Mouse (Mus musculus): ENCODE measurements at regions not wholly inside any gene's neighbourhood (a gene's known extent, or its start where the extent isn't known, plus 50 kb on each side); places are given as distances from the start of the nearest gene placed in this dataset.

DNA sequence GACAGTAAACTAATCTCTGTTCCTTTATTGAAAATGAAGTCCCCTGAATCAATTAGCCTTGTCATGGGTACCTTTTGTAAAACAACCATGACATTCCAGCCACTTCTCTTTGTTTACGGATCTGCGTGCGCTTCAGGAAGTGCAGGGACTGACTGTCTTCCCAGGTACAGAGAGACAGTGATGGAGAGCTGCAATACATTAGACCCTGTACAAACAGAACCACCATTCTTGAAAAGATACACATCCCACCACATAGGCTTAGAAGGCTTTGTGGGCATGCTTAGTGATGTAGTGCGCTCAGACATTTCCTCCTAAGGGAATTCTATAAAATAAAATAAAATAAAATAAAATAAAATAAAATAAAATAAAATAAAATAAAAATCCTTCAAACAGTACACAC lies 148.8 kb upstream of the Hnrnpa3 start:
- Histone ChIP-seq H3K9ac (replicated peaks) (no peak overlapping the region), H3K4me1 (peaks cover 11% of the 10 kb centered on the region), H3K36me3 (no peaks in the 10 kb centered on the region), H3K27ac (replicated peaks) (no peak overlapping the region), H3K27me3 (0 out of 2 replicates have a peak, but pooled peaks cover 6% of the 10 kb centered on the region), H3K4me3 (no peak overlapping the region), H3K9me3 (no peaks in the 10 kb centered on the region), H3K4me2 (replicated peaks) (no peak overlapping the region)
- 57% methylated on average over 4 of the region's 4 CpGs for WGBS
- no peak for ATAC-seq (ENCODE audit: low FRiP score, low read depth)

DNA sequence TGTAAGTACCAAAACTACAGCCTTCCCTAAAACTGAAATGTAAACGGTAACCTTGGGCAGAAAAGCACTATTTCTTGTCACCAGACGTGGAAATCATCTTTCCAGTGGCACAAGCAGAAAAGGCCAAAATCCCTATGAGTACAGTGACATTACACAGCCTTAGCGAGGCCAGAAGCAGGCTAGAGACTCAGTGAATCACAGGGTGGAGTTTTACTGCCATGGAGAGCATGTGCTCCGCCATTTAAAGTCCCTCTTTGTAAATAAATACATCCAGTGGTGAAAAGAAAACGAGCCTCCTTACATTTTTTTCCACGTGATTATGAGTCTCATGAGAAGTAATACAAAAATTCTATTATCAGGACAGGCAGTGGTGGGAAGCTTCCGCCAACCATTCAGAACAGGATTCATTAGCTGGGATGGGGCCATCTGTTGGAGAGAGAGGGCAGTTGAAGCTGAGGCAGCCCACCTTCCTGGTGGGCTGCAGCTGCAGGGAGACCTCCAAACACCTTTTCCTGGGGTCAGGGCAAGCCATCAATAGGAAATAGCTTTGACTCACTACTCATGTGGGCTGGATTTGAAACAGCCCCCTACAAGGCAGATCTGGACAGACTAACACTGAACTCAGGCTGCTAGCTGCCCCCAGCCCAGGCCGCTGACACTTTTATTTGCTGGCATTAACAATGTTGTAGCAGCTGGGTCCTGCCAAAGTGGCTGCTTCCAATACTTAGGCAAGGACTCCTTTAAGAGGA lies 146.5 kb upstream of the Hnrnpa3 start:
- Histone ChIP-seq H3K36me3 (no peaks in the 10 kb centered on the region), H3K9me3 (no peaks in the 10 kb centered on the region), H3K4me2 (replicated peaks) (no peak overlapping the region), H3K9ac (replicated peaks) (no peak overlapping the region), H3K27me3 (0 out of 2 replicates have a peak, but pooled peaks cover 6% of the 10 kb centered on the region), H3K4me1 (peaks cover 11% of the 10 kb centered on the region), H3K27ac (replicated peaks) (no peak overlapping the region), H3K4me3 (no peak overlapping the region)
- 73% methylated on average over 8 of the region's 8 CpGs for WGBS
- no peak for ATAC-seq (ENCODE audit: low FRiP score, low read depth)

DNA sequence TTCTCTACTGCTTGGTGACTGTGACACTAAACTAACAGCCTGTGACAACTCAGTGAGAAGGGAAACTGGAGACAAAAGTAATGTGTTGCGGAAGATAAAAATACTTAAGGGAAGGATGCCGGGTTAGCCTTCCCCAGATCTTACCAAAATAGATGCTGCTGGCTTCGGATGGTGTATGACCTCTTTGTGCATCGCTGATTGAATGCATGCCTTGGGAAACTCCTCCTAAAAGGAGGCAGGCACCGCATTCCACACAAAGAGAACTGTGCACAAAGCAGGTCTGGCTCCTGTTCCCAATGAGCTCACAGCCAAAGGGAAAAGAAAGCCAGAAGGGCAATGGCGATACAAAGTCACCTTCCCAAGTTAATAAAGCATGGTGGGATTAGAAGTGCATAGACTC lies 144.9 kb upstream of the Hnrnpa3 start:
- Histone ChIP-seq H3K4me3 (no peak overlapping the region), H3K9me3 (no peaks in the 10 kb centered on the region), H3K9ac (replicated peaks) (no peak overlapping the region), H3K4me2 (replicated peaks) (no peak overlapping the region), H3K36me3 (no peaks in the 10 kb centered on the region), H3K27me3 (0 out of 2 replicates have a peak, but pooled peaks cover 6% of the 10 kb centered on the region), H3K27ac (replicated peaks) (no peak overlapping the region), H3K4me1 (peaks cover 11% of the 10 kb centered on the region)
- 53% methylated on average over 6 of the region's 6 CpGs for WGBS
- ATAC-seq (ENCODE audit: low FRiP score, low read depth), result no peak

DNA sequence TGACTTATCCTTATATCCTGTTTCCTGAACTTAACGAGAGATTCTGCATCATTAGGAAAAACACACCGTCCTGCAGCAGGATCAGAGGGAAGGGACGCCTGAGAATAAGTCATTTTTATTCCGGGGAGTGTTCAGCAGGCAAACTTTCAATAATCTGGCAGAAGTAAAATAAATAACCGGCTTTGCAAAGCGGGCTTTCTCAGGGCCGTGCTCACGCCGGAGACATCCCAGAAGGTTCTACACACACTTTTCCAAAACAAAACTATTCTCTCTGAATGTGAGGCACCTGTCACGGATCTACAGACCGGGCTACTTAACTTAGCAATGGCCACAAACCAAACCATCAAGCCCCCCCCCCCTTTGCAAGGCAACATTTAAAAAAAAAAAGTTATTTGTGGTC lies 142.8 kb upstream of the Hnrnpa3 start:
- WGBS, result 83% methylated on average over 11 of the region's 11 CpGs

DNA sequence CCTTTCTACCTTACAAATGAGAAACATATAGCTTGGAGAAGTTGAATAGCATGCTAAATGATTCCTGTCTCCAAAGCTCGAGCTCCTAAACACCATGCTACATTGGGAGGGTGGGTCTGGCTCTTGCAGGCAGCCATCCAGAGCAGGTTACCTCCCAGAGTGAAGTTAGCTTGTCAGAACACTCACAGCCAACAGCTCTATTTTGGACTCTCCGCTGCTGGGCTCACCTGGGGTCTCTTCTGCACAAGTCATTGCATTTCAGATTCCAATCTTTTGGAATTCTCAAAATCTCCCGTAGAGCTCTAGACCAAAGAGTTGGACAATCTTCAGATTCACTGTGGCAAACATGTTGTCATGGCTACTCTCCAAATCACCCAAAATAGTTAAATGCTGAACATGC lies 142.0 kb upstream of the Hnrnpa3 start:
- Histone ChIP-seq H3K9ac (replicated peaks) (no peak overlapping the region), H3K4me3 (no peak overlapping the region), H3K27ac (replicated peaks) (no peak overlapping the region), H3K36me3 (no peaks in the 10 kb centered on the region), H3K4me2 (replicated peaks) (no peak overlapping the region), H3K27me3 (0 out of 2 replicates have a peak, but pooled peaks cover 6% of the 10 kb centered on the region), H3K9me3 (no peaks in the 10 kb centered on the region), H3K4me1 (0 out of 2 replicates have a peak, but pooled peaks cover 3% of the 10 kb centered on the region)
- ATAC-seq (ENCODE audit: low FRiP score, low read depth), result no peak
- 86% methylated on average over 3 of the region's 3 CpGs for WGBS

More for the DNA sequence above, 142.8 kb upstream of the Hnrnpa3 start:
- Histone ChIP-seq H3K9ac (replicated peaks) (no peak overlapping the region), H3K27me3 (0 out of 2 replicates have a peak, but pooled peaks cover 6% of the 10 kb centered on the region), H3K4me2 (replicated peaks) (no peak overlapping the region), H3K4me3 (no peak overlapping the region), H3K36me3 (no peaks in the 10 kb centered on the region), H3K4me1 (0 out of 2 replicates have a peak, but pooled peaks cover 3% of the 10 kb centered on the region), H3K9me3 (no peaks in the 10 kb centered on the region), H3K27ac (replicated peaks) (no peak overlapping the region)
- ATAC-seq (ENCODE audit: low FRiP score, low read depth), result no peak

DNA sequence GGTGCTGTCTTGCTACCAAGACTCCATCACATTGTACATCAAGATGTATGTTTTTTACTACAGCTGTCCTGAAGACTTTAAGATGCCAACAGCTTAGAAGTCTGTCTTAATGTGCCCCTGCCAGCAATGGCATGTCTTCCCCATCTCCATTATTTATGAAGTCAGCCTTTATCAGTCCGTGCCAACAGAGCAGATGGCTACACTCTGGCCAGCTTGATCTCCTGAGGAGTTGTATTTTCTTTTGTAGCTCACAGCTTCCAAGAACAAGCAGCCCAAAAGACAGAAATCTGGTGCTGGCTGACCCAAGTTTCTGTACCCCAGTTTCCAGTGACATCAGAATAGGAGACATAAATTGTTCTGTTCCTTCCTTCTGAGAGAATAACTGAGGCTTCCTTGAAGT lies 140.5 kb upstream of the Hnrnpa3 start:
- no peaks in the 10 kb centered on the region for H3K9me3 ChIP-seq
- no peak overlapping the region for H3K4me3 ChIP-seq
- H3K9ac ChIP-seq (replicated peaks), result no peak overlapping the region
- H3K27me3 ChIP-seq, result peaks cover 2% of the 10 kb centered on the region; the same call in 1 of the 2 replicates
- no peak overlapping the region for H3K27ac ChIP-seq (replicated peaks)
- H3K4me2 ChIP-seq (replicated peaks), result no peak overlapping the region
- ATAC-seq (ENCODE audit: low FRiP score, low read depth), result no peak
- no peaks in the 10 kb centered on the region for H3K4me1 ChIP-seq
- WGBS, result 76% methylated on average over 1 of the region's 1 CpGs
- no peaks in the 10 kb centered on the region for H3K36me3 ChIP-seq

DNA sequence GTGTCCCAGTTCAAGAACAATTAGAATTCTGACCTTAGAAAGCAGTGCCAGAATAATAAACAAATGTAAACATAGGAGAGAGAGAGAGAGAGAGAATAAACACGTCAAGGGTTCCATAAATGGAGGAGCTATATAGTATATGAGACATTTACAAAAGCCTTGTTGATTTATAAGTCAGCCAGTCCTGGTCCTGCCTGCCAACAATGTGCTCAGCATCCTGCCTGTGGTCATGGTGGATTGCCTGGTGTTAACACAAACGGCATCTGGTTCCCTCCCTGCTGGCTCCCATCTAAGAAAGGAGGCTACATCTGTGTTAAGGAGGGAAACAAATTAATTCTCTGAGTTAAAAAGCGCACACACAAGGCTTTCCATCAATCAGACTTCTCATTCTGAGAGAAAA lies 133.5 kb upstream of the Hnrnpa3 start:
- no peak overlapping the region for H3K9ac ChIP-seq (replicated peaks)
- no peak overlapping the region for H3K4me3 ChIP-seq
- no peaks in the 10 kb centered on the region for H3K4me1 ChIP-seq
- H3K4me2 ChIP-seq (replicated peaks), result no peak overlapping the region
- no peak overlapping the region for H3K27ac ChIP-seq (replicated peaks)
- no peaks in the 10 kb centered on the region for H3K36me3 ChIP-seq
- WGBS, result 61% methylated on average over 3 of the region's 3 CpGs
- no peaks in the 10 kb centered on the region for H3K9me3 ChIP-seq
- no peaks in the 10 kb centered on the region; the same call in 1 of the 2 replicates for H3K27me3 ChIP-seq
- no peak for ATAC-seq (ENCODE audit: low FRiP score, low read depth)

DNA sequence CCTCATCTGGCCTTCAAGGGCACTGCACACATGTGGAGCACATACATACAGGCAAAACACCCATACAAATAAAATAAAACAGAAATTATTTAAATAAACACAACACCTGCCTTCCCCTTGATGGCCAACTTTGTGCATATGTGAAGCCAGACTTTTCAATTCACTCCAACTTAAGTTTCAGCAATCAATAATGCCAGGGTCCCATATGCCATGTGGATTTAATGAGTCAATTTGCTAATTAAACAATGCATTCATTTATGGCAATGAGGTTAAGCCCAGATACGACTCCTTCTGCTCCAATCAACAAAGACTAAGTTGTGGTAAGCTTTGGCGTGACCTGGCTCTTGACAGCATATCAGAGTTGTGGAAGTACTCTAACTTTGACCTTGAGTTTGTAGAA lies 130.4 kb upstream of the Hnrnpa3 start:
- H3K27ac ChIP-seq (replicated peaks), result no peak overlapping the region
- H3K4me1 ChIP-seq, result no peaks in the 10 kb centered on the region
- H3K36me3 ChIP-seq, result no peaks in the 10 kb centered on the region
- H3K4me3 ChIP-seq, result no peak overlapping the region
- ATAC-seq (ENCODE audit: low FRiP score, low read depth), result no peak
- H3K9me3 ChIP-seq, result no peaks in the 10 kb centered on the region
- H3K4me2 ChIP-seq (replicated peaks), result no peak overlapping the region
- H3K27me3 ChIP-seq, result no peaks in the 10 kb centered on the region
- H3K9ac ChIP-seq (replicated peaks), result no peak overlapping the region
- 88% methylated on average over 2 of the region's 2 CpGs for WGBS

DNA sequence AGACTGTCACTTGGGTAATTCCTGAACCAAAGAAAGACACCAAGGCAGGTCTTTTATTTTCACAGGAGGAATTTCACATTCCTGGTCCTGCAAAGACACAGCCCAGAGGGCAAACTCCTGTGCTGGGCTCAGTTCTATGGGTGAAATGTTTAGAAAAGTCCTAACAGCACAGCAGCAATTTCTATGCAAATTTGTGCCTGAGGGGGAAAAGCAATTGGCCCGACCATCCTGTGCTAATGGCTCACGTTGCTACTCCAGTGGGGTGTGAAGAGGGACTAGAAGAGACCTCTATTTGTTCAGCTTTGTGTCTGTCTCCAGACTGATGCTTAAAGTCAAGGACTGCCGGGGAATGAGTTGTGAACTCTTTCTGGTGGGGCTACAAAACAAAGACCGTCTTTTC lies 120.9 kb upstream of the Hnrnpa3 start:
- Histone ChIP-seq H3K9me3 (no peaks in the 10 kb centered on the region), H3K9ac (replicated peaks) (no peak overlapping the region), H3K4me1 (no peaks in the 10 kb centered on the region; the same call in 1 of the 2 replicates), H3K27ac (replicated peaks) (no peak overlapping the region), H3K27me3 (no peaks in the 10 kb centered on the region), H3K4me3 (no peak overlapping the region), H3K4me2 (replicated peaks) (no peak overlapping the region), H3K36me3 (no peaks in the 10 kb centered on the region)
- 32% methylated on average over 4 of the region's 4 CpGs for WGBS
- ATAC-seq (ENCODE audit: low FRiP score, low read depth), result no peak

DNA sequence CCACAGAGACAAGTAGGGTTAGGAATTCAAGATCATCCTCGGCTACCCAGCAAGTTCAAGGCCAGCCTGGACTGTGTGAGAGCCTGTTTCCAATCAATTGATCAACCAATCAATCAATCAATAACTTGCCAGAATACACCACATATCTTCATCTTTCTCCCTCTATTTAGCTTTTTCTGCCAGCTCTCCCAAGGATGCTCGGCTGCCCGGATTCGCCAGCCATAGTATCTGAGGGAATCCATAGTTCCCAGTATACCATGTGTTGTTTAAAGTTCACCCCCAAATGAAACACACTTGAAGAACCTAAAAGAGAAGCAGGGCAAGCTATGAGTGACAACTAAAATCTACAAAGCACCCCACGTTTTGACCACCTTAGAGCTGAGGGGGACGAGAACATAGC lies 119.3 kb upstream of the Hnrnpa3 start:
- H3K27me3 ChIP-seq, result no peaks in the 10 kb centered on the region
- H3K4me3 ChIP-seq, result no peak overlapping the region
- H3K27ac ChIP-seq (replicated peaks), result no peak overlapping the region
- H3K4me1 ChIP-seq, result no peaks in the 10 kb centered on the region
- no peak overlapping the region for H3K9ac ChIP-seq (replicated peaks)
- no peak overlapping the region for H3K4me2 ChIP-seq (replicated peaks)
- no peaks in the 10 kb centered on the region for H3K36me3 ChIP-seq
- WGBS, result 93% methylated on average over 6 of the region's 6 CpGs
- no peaks in the 10 kb centered on the region for H3K9me3 ChIP-seq
- ATAC-seq (ENCODE audit: low FRiP score, low read depth), result no peak

DNA sequence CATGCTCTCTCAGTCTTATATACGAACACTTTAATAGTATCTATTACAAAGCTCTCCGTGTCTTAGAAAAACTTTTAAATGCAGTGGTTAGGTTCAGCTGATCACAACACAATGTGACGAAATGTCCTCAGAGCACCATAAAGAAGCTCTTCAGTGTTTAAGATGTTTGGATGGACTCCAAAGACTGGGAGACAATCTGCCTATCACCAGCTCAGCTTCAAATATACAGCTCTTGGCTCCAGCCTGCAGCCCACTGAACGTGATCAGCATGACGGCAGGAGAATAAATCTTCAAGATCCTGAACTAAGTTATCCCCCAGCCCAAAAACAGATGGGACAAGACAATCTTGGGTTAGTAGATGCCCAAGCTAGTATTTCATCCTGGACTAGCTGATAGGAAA lies 116.7 kb upstream of the Hnrnpa3 start:
- no peak for ATAC-seq (ENCODE audit: low FRiP score, low read depth)
- Histone ChIP-seq H3K4me3 (no peak overlapping the region), H3K4me2 (replicated peaks) (no peak overlapping the region), H3K27me3 (no peaks in the 10 kb centered on the region), H3K27ac (replicated peaks) (no peak overlapping the region), H3K36me3 (no peaks in the 10 kb centered on the region), H3K9ac (replicated peaks) (no peak overlapping the region), H3K9me3 (no peaks in the 10 kb centered on the region), H3K4me1 (no peaks in the 10 kb centered on the region)
- 85% methylated on average over 5 of the region's 5 CpGs for WGBS

DNA sequence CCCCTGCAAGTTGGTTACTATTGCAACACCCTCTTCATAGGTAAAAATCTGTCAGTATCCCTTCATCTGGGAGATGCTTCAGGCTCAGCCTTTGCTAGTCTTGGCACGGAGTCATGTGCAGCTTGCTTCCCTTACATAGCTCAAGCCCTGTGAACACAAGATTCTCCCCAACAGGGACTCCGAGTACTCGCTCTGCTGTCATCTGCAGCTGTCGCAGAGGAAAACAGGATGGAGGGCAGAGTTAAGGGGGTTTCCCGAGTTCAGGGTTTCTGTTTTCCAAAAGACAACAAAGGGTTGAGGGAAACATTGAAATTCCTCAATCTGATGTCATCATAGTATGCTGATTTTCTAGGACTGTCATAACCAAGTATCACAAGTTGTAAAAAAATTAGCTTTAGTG lies 116.3 kb upstream of the Hnrnpa3 start:
- 73% methylated on average over 5 of the region's 5 CpGs for WGBS

DNA sequence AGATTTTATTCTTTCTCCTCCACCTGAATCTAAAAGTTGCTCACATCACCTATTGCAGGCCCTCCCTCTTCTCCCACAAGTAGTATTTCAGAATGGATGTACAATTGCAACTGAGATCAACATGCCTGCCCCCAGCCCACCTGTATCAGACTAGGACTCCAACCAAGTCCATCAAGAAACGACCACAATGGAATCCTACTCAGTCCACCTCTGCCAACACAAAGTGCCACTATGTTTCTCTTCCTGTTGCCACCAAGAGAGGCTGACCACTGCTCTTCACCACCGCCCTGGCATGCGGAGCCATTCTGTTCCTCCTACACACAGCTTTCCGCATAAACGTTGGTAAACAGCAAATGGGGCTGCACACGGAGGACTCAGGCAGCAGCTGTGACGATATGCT lies 113.1 kb upstream of the Hnrnpa3 start:
- 89% methylated on average over 7 of the region's 7 CpGs for WGBS
- H3K4me1 ChIP-seq, result no peaks in the 10 kb centered on the region
- ATAC-seq (ENCODE audit: low FRiP score, low read depth), result no peak

More for the DNA sequence above, 116.3 kb upstream of the Hnrnpa3 start:
- H3K27ac ChIP-seq (replicated peaks), result no peak overlapping the region
- H3K4me3 ChIP-seq, result no peak overlapping the region
- no peak overlapping the region for H3K9ac ChIP-seq (replicated peaks)
- H3K9me3 ChIP-seq, result no peaks in the 10 kb centered on the region
- H3K4me2 ChIP-seq (replicated peaks), result no peak overlapping the region
- no peak for ATAC-seq (ENCODE audit: low FRiP score, low read depth)
- no peaks in the 10 kb centered on the region for H3K4me1 ChIP-seq
- no peaks in the 10 kb centered on the region for H3K27me3 ChIP-seq
- H3K36me3 ChIP-seq, result no peaks in the 10 kb centered on the region

More for the DNA sequence above, 113.1 kb upstream of the Hnrnpa3 start:
- Histone ChIP-seq H3K4me2 (replicated peaks) (no peak overlapping the region), H3K4me3 (no peak overlapping the region), H3K36me3 (no peaks in the 10 kb centered on the region), H3K27me3 (no peaks in the 10 kb centered on the region), H3K27ac (replicated peaks) (no peak overlapping the region), H3K9ac (replicated peaks) (no peak overlapping the region), H3K9me3 (no peaks in the 10 kb centered on the region)

Measured in midbrain, embryonic 12.5 days (tissue).